Mouse (Mus musculus) adrenal gland, postnatal 25 days (tissue): ENCODE measurements around the gene Ces1f. TPM values are rescaled to one million over a fixed set of nuclear protein-coding genes. Genes with fewer than 3 reads are reported as not detected.
"Not testable (repeated sequence)": the region's sequence is repeated elsewhere in the genome, so short reads cannot be mapped to it uniquely, and the experiment has no call there.

ENCODE experiments used
- DNase-seq: peaks from one replicate; pipeline ENCODE4 v3.0.0; 2021; ENCODE audit warnings: mixed read lengths
- long read RNA-seq: library from polyadenylated mRNA; stranded (forward); transcript quantifications from one replicate; pipeline ENCODE4 v2.0.0, GENCODE M21; 2021
- total RNA-seq: library from RNA; stranded (reverse); gene quantifications from 2 replicates; pipeline ENCODE4 v1.2.3, GENCODE M21; 2021

Ces1f gene
- total RNA-seq = 7.5 and 9.8 TPM in 2 replicates
- long read RNA-seq, transcript Ces1f-201 (14 exons, 1,926 nt) = major isoform, 164 of 187 reads
- long read RNA-seq, partial matches to known transcripts = 14 of 187 reads
- long read RNA-seq, other reads (novel, unspliced or antisense) = 9 of 187 reads

GRCm38 (mm10) chr8:93279556-93279955 is at the start of gene Ces1f:
Gene Ces1f, minus strand, starts transcription at chr8:93279747.
- no peak for DNase-seq

- DNase-seq = no peak
Measured at GRCm38 (mm10) chr8:93325123-93325522, 45.6 kb upstream of the Ces1f start.

GRCm38 (mm10) chr8:93317031-93317430 is 37.5 kb upstream of the Ces1f start:
- no peak for DNase-seq

GRCm38 (mm10) chr8:93315557-93315956 is 36.0 kb upstream of the Ces1f start:
- DNase-seq = no peak

- no peak for DNase-seq
Measured at GRCm38 (mm10) chr8:93283896-93284295, 4.3 kb upstream of the Ces1f start.

GRCm38 (mm10) chr8:93282349-93282748 is 2.8 kb upstream of the Ces1f start:
- DNase-seq = no peak

- DNase-seq = no peak
Measured at GRCm38 (mm10) chr8:93278176-93278805, 1.3 kb downstream of the Ces1f start.

- no peak for DNase-seq
Measured at GRCm38 (mm10) chr8:93274609-93275008, 4.9 kb downstream of the Ces1f start.

- peak; percentile 6 for DNase-seq
Measured at GRCm38 (mm10) chr8:93273321-93273720, 6.2 kb downstream of the Ces1f start.

- DNase-seq = peak; percentile 66
Measured at GRCm38 (mm10) chr8:93272686-93273085, 6.9 kb downstream of the Ces1f start.

- no peak for DNase-seq
Measured at GRCm38 (mm10) chr8:93261436-93261835, 18.1 kb downstream of the Ces1f start.

GRCm38 (mm10) chr8:93252400-93252925 is 27.1 kb downstream of the Ces1f start:
- DNase-seq = no peak

- no peak for DNase-seq
Measured at GRCm38 (mm10) chr8:93246057-93246456, 33.5 kb downstream of the Ces1f start.

- DNase-seq = no peak
Measured at GRCm38 (mm10) chr8:93239884-93240283, 39.7 kb downstream of the Ces1f start.

GRCm38 (mm10) chr8:93235681-93236080 is 43.9 kb downstream of the Ces1f start:
- no peak for DNase-seq

GRCm38 (mm10) chr8:93234706-93235105 is 44.8 kb downstream of the Ces1f start:
- DNase-seq = peak; percentile 12

- DNase-seq = no peak
Measured at GRCm38 (mm10) chr8:93234068-93234467, 45.5 kb downstream of the Ces1f start.

GRCm38 (mm10) chr8:93229446-93229845 is 50.1 kb downstream of the Ces1f start, which contains the start of gene Ces1e:
Gene Ces1e, minus strand, starts transcription at chr8:93229619.
- no peak for DNase-seq

- DNase-seq = no peak
Measured at GRCm38 (mm10) chr8:93228673-93229370, 50.7 kb downstream of the Ces1f start.

- not testable (repeated sequence) for DNase-seq
Measured at GRCm38 (mm10) chr8:93226471-93226870, 53.1 kb downstream of the Ces1f start.

GRCm38 (mm10) chr8:93221896-93222295 is 57.7 kb downstream of the Ces1f start:
- DNase-seq = no peak

GRCm38 (mm10) chr8:93217867-93218266 is 61.7 kb downstream of the Ces1f start:
- no peak for DNase-seq

GRCm38 (mm10) chr8:93217375-93217774 is 62.2 kb downstream of the Ces1f start:
- DNase-seq = no peak
